Mouse (Mus musculus) layer of hippocampus, postnatal 25 days (tissue): ENCODE data around the gene Chst13. TPM values are rescaled to one million over a fixed set of nuclear protein-coding genes. Genes with fewer than 3 reads are reported as not detected.

Experiments used
- DNase-seq, 2 experiments: peaks; one replicate each; pipeline ENCODE4 v3.0.0; 2022; ENCODE audit warnings: mixed read lengths in 2 of 2, low spot score in 1 of 2; ENCODE audit errors: extremely low spot score in 1 of 2
- total RNA-seq, 2 experiments: library from RNA; stranded (reverse); gene quantifications; 2 replicates each; pipeline ENCODE4 v1.2.3; 2021

Gene Chst13
- total RNA-seq, 2 experiments from 2014 or later, result not detected

DNA sequence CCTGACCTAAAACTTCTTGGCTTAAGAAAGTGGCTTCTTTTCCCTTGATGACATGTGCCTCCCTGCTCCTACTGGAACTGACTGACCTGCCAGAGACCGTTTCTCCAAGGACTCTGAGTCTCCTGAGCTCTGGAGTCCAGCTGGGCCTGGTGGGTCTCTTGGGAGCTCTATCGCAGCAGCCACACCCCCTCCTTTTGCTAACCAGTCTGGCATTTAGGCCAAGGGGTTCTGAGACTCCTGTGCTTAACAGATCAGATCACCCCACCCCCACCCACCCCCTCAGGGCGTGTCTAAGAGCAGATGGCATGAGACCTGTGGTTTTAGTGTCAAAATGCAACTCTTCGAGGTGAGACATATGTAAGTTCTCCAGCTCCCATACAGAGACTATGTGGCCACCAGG, 3.2 kb downstream of the Chst13 start:
- DNase-seq, result no peak

DNA sequence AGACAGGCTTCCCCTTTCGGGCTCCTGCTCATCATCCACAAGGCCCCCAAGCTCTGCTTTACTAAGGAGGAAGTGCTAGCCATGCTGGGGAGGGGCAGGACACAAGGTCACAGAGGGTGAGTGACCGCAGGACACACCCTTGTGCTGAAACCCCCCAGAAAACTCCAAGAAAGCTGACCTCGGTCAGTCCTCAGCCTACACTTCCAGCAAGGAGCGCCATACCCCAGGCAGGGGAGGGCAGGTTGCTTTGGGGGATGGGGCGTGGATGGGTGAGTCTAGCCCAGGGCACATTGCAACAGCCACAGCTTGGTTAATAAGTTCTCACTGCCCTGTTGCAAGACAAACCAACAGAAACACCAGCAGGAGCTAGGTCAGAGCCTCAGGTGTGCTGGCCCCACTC, 4.6 kb downstream of the Chst13 start:
- no peak for DNase-seq

DNA sequence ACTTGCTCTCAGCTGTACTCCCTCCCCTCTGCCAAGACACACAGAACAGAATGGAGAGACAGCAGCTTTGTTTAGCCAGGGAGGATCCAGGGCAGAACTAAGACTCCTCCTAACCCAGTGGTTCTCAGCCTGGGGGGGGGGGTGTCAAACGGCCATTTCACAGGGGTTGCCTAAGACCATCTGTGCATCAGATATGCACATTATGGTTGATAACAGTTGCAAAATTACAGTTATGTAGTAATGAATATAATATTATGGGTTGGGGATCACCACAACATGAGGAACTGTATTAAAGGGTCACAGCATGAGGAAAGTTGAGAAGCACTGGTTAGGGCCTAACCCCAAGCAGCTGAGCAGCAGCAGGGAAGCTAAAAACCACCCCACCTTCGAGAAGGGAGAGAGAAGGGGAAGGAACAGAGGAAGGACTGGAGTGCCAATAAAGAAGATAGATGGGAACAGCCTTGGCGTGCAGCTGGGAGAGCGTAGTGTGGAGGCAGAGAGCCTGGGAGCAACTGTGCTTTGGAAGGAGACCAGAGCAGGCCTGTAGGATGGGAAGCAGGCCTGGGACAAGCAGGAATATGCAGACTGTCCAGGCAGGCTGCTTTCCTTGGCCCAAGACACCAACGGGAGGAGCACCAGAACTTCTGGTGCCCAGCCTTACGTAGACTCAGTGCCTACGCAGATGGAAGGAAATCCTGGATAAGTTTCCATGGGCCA, 5.4 kb downstream of the Chst13 start:
- no peak for DNase-seq

DNA sequence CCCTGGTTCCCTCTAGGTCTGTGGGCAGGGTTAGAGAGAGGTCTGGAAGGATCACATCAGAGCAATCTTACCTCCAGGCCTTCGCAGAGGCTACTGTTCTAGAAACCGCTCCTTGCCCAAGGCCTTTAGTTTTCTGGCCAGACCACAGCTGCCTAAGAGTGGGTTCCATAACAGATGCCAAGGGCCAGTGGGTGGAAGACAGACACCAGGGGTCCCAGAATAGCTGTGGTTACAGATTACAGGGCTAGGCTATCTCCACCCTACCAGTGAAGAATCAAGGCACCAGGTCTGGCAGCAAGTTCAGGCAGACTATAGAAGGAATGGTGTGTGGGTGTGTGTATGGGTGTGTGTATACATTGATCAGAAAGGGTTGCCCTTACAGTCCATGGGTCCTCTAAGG, 6.0 kb downstream of the Chst13 start:
- no peak for DNase-seq

DNA sequence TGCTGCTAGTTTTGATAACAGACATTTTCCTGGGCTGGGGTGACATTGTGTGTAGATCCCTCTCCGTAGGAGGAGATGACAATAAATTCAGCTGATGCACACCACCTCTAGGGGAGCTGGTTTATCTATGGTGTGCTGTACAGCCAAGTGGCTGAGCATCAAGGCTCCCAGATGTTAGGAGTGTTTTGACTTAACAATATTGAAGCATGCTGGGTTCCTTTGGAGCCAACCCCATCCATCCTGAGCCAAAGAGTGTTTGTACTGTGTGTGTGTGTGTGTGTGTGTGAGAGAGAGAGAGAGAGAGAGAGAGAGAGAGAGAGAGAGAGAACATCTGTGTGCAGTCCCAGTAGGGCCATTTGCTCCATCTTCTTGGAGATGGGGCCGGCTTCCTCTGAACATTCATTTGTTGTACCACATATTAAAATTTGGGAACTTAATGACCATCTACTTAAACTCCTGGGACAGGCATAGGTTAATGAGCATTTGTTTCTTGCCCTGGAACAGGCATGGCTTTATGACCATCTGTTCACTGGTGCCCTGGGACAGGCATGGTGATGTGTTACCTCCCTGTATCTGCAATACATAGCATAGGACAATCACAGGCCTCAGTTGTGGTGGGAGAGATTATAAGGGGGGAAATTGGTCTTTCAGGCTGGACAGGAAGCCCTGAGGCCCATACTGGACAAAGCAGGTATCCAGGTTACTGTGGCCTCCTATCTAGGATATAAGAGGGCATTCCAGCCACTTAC, 7.3 kb downstream of the Chst13 start:
- DNase-seq, result no peak

DNA sequence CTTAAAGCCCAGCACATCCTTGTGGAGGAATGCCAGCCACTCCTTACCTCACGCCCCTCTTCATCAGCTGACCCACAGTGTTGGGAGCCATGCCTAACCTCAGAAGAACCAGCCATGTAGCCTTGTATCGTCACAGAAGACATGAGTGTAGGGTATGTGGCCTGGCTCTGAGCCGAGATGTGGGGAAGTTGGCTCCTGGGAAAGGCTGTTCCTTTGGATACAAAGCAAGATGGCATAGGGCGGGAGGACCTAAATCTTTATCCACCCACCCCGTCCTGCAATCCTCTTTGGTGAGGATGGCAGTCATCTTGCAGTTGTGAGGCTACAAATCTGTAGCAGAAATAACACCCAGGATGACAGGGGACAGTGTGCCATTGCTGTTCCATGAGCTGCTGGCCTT, 9.0 kb downstream of the Chst13 start:
- no peak for DNase-seq

GRCm38 (mm10) chr6:90308839-90309778, 15.9 kb downstream of the Chst13 start:
- no peak for DNase-seq

- DNase-seq, result no peak
Observed at GRCm38 (mm10) chr6:90306315-90306975, 18.5 kb downstream of the Chst13 start.

- no peak for DNase-seq
Observed at GRCm38 (mm10) chr6:90300919-90301318, 24.1 kb downstream of the Chst13 start, which contains the start of gene BC048671. Gene BC048671, plus strand, starts transcription at chr6:90301219.

DNA sequence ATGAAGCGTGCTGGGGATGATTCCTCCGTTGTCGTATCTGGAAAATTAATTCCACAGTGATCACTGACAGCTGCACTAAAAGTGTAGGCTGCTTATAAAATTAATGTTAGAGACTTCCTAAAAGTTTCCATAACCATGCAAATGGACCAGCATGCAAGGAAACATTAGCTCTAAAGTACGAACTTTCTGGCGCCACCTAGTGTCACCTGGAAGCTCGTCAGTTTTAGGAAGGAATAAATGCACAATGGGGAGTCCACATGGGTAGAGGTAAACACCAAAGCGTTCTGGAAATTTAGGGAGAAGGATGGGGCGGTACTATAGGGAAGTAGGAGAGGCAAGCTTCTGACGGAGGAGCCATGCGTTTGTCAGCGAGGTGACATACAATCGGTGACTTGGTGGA, 36.7 kb downstream of the Chst13 start:
- peak in 1 of 2 experiments; percentile 33 for DNase-seq

Other genes with a start within 250 kb of the Chst13 start
- not detected for gene Vmn1r49, start 246.7 kb downstream of the Chst13 start, total RNA-seq
- not detected for gene Vmn1r50, start 223.8 kb downstream of the Chst13 start, total RNA-seq
- gene Vmn1r51, start 202.6 kb downstream of the Chst13 start, total RNA-seq, result not detected
- not detected for gene Vmn1r52, start 150.4 kb downstream of the Chst13 start, total RNA-seq
- gene V1ra8, start 122.4 kb downstream of the Chst13 start, total RNA-seq, result not detected
- gene Vmn1r53, start 100.7 kb downstream of the Chst13 start, total RNA-seq, result not detected
- not detected for gene Vmn1r54, start 78.9 kb downstream of the Chst13 start, total RNA-seq
- gene BC048671, start 24.0 kb downstream of the Chst13 start, total RNA-seq, result not detected
- gene Uroc1, start 8.1 kb upstream of the Chst13 start, total RNA-seq, result not detected
- gene Zxdc, start 44.3 kb upstream of the Chst13 start, total RNA-seq, result 10 to 100 TPM; 28.5 to 31.5 TPM
- 10 to 100 TPM in 1 of 2 experiments, 1 to 10 TPM in 1; 8.3 to 15.7 TPM for gene Cfap100, start 103.6 kb upstream of the Chst13 start, total RNA-seq
- 10 to 100 TPM; 22.3 to 31.5 TPM for gene Klf15, start 137.4 kb upstream of the Chst13 start, total RNA-seq
- gene Aldh1l1, start 161.2 kb upstream of the Chst13 start, total RNA-seq, result 10 to 100 TPM; 45.0 to 48.4 TPM